Mouse (Mus musculus) heart, embryonic 14.5 days (tissue): ENCODE results near the gene Slc44a1. TPM values are rescaled to one million over a fixed set of nuclear protein-coding genes. Genes with fewer than 3 reads are reported as not detected.

Experiments used
- ATAC-seq: fragments of 200-750 bp; cut with Nextera tagmentation; 2 replicates; pipeline ENCODE4 v1.8.0; 2017; ENCODE audit warnings: low read depth, moderate TSS enrichment; ENCODE audit not compliant: insufficient number of reproducible peaks, insufficient read depth, low FRiP score
- H3K27ac ChIP-seq, 2 experiments: fragments of 200-500 bp in 1 of 2; fragments of 300-500 bp in 1 of 2; sonication (generic) in 1 of 2; replicated peaks in 1 of 2; 2 replicates each; pipeline ENCODE4 v1.5.1; 2012 to 2014; ENCODE audit warnings: low read depth in 2 of 2, low read length in 2 of 2, control low read depth in 1 of 2, mild to moderate bottlenecking in 1 of 2, mixed read lengths in 1 of 2; ENCODE audit not compliant: control insufficient read depth in 1 of 2, insufficient read depth in 1 of 2
- H3K27me3 ChIP-seq: fragments of 300-500 bp; sonication (generic); 2 replicates; pipeline ENCODE4 v1.6.1; 2014; ENCODE audit warnings: mild to moderate bottlenecking, low read length, control low read depth; ENCODE audit not compliant: control insufficient read depth, insufficient read depth
- H3K36me3 ChIP-seq: fragments of 300-500 bp; sonication (generic); 2 replicates; pipeline ENCODE4 v1.6.1; 2014; ENCODE audit warnings: mild to moderate bottlenecking, control low read depth, low read length, mixed read lengths; ENCODE audit not compliant: control insufficient read depth, insufficient read depth
- H3K4me1 ChIP-seq, 2 experiments: fragments of 200-500 bp in 1 of 2; fragments of 300-500 bp in 1 of 2; sonication (generic) in 1 of 2; 2 replicates each; pipeline ENCODE4 v1.6.1; 2012 to 2014; ENCODE audit warnings: low read length in 2 of 2, control low read depth in 1 of 2, mixed read lengths in 1 of 2; ENCODE audit not compliant: control insufficient read depth in 2 of 2, insufficient read depth in 2 of 2
- H3K4me2 ChIP-seq: fragments of 300-500 bp; sonication (generic); 2 replicates; pipeline ENCODE4 v1.6.1; 2014; ENCODE audit warnings: mild to moderate bottlenecking, low read length
- H3K4me3 ChIP-seq, 2 experiments: fragments of 200-500 bp in 1 of 2; fragments of 300-500 bp in 1 of 2; sonication (generic) in 1 of 2; 2 replicates each; pipeline ENCODE4 v1.5.1; 2012 to 2014; ENCODE audit warnings: low read length in 2 of 2, mild to moderate bottlenecking in 2 of 2, control low read depth in 1 of 2, low read depth in 1 of 2, moderate library complexity in 1 of 2; ENCODE audit not compliant: control insufficient read depth in 1 of 2, insufficient read depth in 1 of 2
- H3K9ac ChIP-seq: fragments of 300-500 bp; sonication (generic); 2 replicates; pipeline ENCODE4 v1.6.1; 2014; ENCODE audit warnings: mild to moderate bottlenecking, low read length
- H3K9me3 ChIP-seq: fragments of 300-500 bp; sonication (generic); 2 replicates; pipeline ENCODE4 v1.6.1; 2016; ENCODE audit warnings: low read length, control low read depth; ENCODE audit not compliant: control insufficient read depth
- WGBS: fragments of 180-500 bp; shearing (Covaris S2); extraction: QIAGEN DNeasy Blood & Tissue Kit; methylation state at CpG from one replicate; pipeline ENCODE4 v1.1.7; 2014; 5-methylcytosine and 5-hydroxymethylcytosine counted together
- polyA plus RNA-seq: library from polyadenylated mRNA; unstranded; fragments of >200 nt; fragmentation: Nextera tagmentation; extraction: Ambion mirVana; gene quantifications from 2 replicates; pipeline ENCODE4 v1.2.1, GENCODE M21; 2014

The Slc44a1 gene
- polyA plus RNA-seq = 28.6 and 34.0 TPM in 2 replicates

DNA sequence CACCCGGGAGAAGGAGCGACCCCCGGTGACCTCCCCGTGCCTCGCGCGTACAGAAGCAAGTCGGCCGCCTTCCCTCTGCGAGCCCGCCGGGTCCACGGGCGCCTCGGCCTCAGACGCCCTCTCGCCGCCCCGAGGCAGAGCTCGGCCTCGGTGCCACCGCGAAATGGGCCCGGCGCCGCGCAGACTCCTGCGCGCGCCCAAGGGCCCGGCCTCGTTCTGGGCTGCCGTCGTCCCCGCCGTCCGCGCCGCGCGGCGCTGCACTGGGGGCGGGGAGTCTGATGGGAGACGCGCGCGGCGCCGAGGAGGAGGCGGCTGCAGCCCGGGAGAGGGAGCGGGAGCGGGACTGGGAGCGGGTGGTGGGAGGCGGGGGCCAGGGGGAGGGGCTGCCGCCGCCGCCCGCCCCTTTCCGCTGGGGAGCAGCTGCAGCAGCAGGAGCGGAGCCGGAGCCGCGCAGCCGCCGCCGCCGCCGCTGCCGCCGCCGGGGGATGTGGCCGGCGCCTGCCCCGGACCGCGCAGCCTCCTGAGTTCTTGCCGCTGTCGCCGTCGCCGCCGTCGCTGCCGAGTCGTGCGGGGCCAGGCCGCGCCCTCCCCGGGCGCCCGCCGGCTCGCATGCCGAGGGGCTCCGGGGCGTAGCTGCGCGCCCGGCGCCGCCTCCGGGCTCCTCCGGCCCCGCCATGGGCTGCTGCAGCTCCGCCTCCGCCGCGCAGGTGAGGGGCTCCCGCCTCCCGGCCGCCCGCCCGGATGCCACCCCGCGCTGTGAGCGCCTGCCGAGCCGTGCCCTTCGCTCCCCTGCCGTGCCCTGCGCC, at the start of gene Slc44a1:
TSS of gene Slc44a1 (plus strand) at position 404 of the 806 bp plus-strand sequence.
- no peaks in the 10 kb centered on the region for H3K36me3 ChIP-seq
- WGBS = under 1% methylated on average over 90 of the region's 122 CpGs
- peak within 1 kb of the TSS; percentile 84 for H3K9ac ChIP-seq
- H3K4me1 ChIP-seq = peaks cover 5 to 19% of the 10 kb centered on the region in 2 experiments
- peak; percentile 98 for ATAC-seq
- no peaks in the 10 kb centered on the region for H3K9me3 ChIP-seq
- peak within 1 kb of the TSS; percentile 90 for H3K4me2 ChIP-seq
- peak within 1 kb of the TSS; percentile 66 to 91 for H3K4me3 ChIP-seq
- no peaks in the 10 kb centered on the region for H3K27me3 ChIP-seq
- peak within 1 kb of the TSS; percentile 45 to 85 for H3K27ac ChIP-seq

DNA sequence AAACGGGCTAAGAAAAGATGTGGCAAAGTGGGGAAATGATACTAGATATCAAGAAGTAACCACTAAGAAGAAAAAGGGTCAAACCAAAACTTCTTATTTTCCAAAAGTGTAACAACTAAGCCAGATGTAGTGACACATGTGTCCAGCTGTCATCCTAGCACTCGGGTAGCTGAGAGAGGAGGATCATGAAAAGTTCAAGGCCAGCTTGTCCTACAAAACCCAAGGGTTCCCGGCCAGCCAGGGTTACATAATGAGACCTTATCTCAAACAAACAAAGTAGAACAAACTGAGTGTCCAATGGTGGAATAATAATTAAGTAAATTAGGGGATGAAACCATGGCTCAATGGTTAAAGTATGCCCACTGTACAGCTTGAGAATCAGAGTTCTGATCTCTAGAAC, 45.2 kb upstream of the Slc44a1 start:
- ATAC-seq = no peak

DNA sequence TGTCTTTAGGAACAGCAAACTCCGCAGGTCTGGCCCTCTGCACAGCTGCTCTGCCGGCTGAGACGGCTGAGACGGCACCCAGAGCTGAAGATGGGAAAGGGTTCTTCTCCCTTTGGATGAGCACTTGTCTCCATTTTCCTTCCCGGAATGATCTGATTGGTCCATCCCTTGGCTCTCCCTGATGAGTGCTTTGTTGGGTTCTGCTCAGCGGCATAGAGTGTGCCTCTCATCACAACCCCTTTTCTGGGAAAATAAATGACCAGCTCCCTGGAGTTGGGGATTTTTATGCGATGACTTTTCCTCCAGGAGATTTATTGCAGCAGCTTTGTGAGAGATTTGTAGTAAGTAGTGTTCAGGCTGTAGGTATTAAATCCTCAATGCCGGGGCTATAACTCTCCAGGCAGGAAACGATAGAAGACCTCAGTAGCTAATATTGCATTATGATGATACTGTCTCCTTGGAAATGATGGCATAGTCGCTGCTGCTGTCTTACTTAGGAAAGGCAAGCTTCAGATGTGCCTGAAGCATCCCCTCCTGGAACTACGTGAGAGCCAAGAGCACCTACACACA, 43.5 kb upstream of the Slc44a1 start:
- Histone ChIP-seq H3K4me2 (no peak overlapping the region; the same call in 1 of the 2 replicates), H3K4me3 (no peak overlapping the region), H3K4me1 (peaks cover 7 to 17% of the 10 kb centered on the region in 2 experiments; a peak in 3 of 4 replicates), H3K36me3 (no peaks in the 10 kb centered on the region), H3K9me3 (no peaks in the 10 kb centered on the region), H3K9ac (no peak overlapping the region), H3K27ac (0 out of 4 replicates have a peak overlapping the region, but pooled peaks of 1 of the 2 experiments have one; percentile 9), H3K27me3 (no peaks in the 10 kb centered on the region)
- no peak for ATAC-seq
- WGBS = 74% methylated on average over 11 of the region's 11 CpGs

More for the DNA sequence above, 45.2 kb upstream of the Slc44a1 start:
- Histone ChIP-seq H3K4me3 (no peak overlapping the region), H3K9me3 (no peaks in the 10 kb centered on the region), H3K36me3 (no peaks in the 10 kb centered on the region), H3K27me3 (no peaks in the 10 kb centered on the region), H3K9ac (no peak overlapping the region), H3K4me1 (peaks cover 7 to 17% of the 10 kb centered on the region in 2 experiments; a peak in 3 of 4 replicates), H3K27ac (no peak overlapping the region), H3K4me2 (no peak overlapping the region)
- 56% methylated on average over 3 of the region's 3 CpGs for WGBS

DNA sequence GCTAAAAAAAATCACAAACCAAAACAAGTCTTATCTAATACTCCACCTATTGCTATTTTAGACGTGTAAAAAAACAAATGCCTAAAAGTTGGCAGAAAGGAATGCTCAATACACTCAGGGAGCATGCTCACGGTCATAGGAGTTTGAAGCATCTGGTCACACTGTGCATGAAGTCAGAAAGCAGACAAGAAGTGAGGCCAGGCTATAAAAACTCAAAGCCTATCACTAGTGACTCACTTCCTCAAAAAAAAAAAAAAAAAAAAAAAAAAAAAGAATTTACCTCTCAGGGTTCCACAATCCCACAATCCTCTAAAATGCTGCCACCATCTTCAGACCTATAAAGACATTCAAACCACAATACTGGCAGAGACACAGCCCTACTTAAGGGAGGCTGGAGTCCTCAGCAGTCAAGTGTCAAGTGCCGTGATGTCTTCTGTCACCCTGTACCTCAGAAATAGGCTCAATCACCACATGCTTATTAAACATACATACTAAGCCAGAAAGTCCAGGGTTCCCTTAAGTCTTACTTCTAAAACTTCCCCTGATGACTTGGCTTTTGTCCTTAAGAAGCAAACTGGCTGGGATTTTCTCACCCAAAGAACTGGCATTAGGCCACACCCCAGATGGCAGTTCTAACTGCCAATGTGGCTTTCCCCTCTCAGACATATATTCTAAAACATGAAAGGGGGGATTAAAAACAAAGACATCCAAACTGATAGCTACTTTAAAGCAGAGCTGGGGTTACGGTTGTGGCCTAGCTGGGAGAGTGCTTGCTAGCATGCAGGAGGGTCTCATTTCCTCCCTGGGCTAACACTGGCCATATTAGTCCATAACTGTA, 42.7 kb upstream of the Slc44a1 start:
- 39% methylated on average over 4 of the region's 4 CpGs for WGBS
- Histone ChIP-seq H3K4me3 (no peak overlapping the region), H3K9ac (no peak overlapping the region), H3K27ac (peak overlapping the region; percentile 26 to 29; a peak in 3 of 4 replicates), H3K4me2 (no peak overlapping the region; the same call in 1 of the 2 replicates), H3K27me3 (no peaks in the 10 kb centered on the region), H3K36me3 (no peaks in the 10 kb centered on the region), H3K9me3 (no peaks in the 10 kb centered on the region), H3K4me1 (peaks cover 7 to 17% of the 10 kb centered on the region in 2 experiments; a peak in 3 of 4 replicates)
- ATAC-seq = no peak

DNA sequence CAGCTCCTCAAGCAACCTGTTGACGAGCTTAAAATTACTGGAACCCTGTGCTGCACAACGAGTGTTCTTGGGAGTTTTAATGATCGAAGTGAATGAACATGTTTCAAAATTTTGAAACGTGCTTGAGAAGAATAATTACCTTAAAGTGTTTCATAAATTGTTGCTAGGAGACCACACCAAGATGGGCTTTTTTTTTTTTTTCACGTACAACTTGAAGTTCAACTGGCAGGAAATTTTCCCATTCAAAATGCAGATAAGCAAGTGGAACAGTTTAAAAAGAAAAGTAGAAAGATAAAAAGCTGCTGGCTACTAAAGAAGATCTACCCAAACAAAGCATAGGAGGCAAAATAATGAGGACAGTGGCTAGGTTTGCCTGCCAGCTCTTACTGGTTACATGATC, 41.7 kb upstream of the Slc44a1 start:
- Histone ChIP-seq H3K4me2 (no peak overlapping the region), H3K27ac (peak overlapping the region in 1 of 2 experiments; percentile 26; a peak in 1 of 4 replicates), H3K4me3 (no peak overlapping the region), H3K36me3 (no peaks in the 10 kb centered on the region), H3K4me1 (peaks cover 7 to 17% of the 10 kb centered on the region in 2 experiments; a peak in 3 of 4 replicates), H3K9ac (no peak overlapping the region), H3K9me3 (no peaks in the 10 kb centered on the region), H3K27me3 (no peaks in the 10 kb centered on the region)
- ATAC-seq = no peak
- 53% methylated on average over 5 of the region's 5 CpGs for whole genome bisulfite sequencing

DNA sequence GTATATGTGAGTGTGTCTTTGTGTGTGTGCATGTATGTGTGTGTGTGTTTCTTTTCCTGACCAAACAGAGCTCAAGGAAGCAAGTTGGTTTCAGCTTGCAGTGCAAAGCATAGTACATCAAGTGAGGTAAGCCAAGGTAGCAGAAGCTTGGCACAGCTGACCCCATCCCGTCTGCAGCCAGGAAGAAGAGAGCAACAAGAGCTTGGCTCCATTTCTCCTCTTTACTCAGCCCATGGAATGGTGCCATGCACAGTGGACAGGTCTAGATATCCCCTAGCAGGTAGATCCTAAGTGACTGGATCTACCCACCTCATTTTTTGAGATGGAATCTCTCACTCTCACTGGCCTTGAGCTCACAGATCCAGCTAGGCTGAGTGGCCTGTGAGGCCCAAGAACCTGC, 40.8 kb upstream of the Slc44a1 start:
- Histone ChIP-seq H3K27me3 (no peaks in the 10 kb centered on the region), H3K27ac (no peak overlapping the region), H3K4me1 (peaks cover 7 to 17% of the 10 kb centered on the region in 2 experiments; a peak in 3 of 4 replicates), H3K9ac (no peak overlapping the region), H3K36me3 (no peaks in the 10 kb centered on the region), H3K4me3 (no peak overlapping the region), H3K4me2 (no peak overlapping the region), H3K9me3 (no peaks in the 10 kb centered on the region)
- ATAC-seq = no peak
- WGBS = 61% methylated on average over 1 of the region's 1 CpGs

DNA sequence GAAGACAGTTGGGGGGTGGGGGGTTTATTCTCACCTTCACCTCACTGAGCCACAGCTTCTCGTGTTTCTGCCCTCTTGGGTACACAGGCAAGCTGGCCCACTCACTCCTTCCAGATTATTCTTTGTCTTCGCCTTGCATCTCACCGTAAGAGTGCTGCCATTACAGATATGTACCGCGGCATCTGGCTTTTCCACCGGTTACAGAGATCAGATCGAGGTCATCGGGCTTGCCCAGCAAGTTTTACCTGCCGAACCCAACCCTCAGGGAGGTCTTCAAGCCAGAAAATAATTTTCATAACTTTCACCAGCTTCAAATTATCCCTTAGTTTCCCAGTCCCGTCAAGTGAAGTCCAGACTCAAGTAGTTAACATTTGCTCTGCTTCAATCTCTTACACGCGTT, 36.8 kb upstream of the Slc44a1 start:
- 92% methylated on average over 12 of the region's 12 CpGs for WGBS
- H3K27ac ChIP-seq = no peak overlapping the region
- no peaks in the 10 kb centered on the region for H3K9me3 ChIP-seq
- no peak overlapping the region for H3K4me2 ChIP-seq
- H3K4me1 ChIP-seq = no peaks in the 10 kb centered on the region
- ATAC-seq = no peak
- H3K36me3 ChIP-seq = no peaks in the 10 kb centered on the region
- H3K9ac ChIP-seq = no peak overlapping the region
- no peak overlapping the region for H3K4me3 ChIP-seq
- H3K27me3 ChIP-seq = no peaks in the 10 kb centered on the region
